In the genomic region with DNA sequence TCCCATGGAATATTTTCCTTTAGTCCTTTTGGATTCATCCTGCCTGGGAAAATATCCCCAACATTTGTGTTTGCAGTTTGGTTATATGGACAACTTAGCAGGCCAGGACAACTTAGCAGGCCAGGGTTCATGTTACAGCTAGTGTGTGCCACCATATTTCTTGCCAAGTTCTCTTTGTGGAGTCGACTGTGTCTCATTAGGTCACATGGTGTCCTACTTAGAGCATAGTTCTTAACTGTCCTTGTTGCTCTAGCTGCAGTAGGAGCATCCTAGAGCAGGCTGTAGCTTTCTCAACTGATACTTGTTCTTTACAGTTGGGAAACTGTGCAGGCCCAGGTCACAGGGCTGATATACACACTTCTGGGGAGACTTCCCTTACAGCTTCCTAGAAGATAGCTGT, we compare ENCODE assay signal across 22 mouse cellular contexts.
"Had no signal": no experiment of that assay in that cellular context is flagged by ENCODE, and none has a peak within 500 bp of the region (broad histone marks: within the 10 kb centered on the region; RNA-seq: fewer than 3 reads in every experiment).

No protein-coding gene starts in this region.

- H3K27me3 ChIP-seq: heart, embryonic 12.5 days; hindbrain, embryonic 12.5 days; intestine, embryonic 15.5 days; kidney, embryonic 15.5 days; limb, embryonic 13.5 days; limb, embryonic 15.5 days; liver, embryonic 12.5 days had no signal

- H3K36me3 ChIP-seq: heart, embryonic 10.5 days; heart, embryonic 12.5 days; hindbrain, embryonic 10.5 days; hindbrain, embryonic 12.5 days; intestine, embryonic 15.5 days; kidney, embryonic 15.5 days; limb, embryonic 13.5 days; limb, embryonic 15.5 days; liver, embryonic 12.5 days had no signal

- H3K27ac ChIP-seq: heart, adult 2 months; heart, embryonic 10.5 days; hindbrain, embryonic 10.5 days; hindbrain, embryonic 12.5 days; hindbrain, embryonic 14.5 days; intestine, embryonic 15.5 days; kidney, embryonic 15.5 days; kidney, postnatal 0 days; layer of hippocampus, adult 2 months; left cerebral cortex, adult 2 months; limb, embryonic 13.5 days; limb, embryonic 15.5 days; liver, embryonic 12.5 days; liver, embryonic 14.5 days had no signal

- H3K4me3 ChIP-seq: heart, adult 2 months; heart, embryonic 10.5 days; heart, embryonic 12.5 days; hindbrain, embryonic 10.5 days; hindbrain, embryonic 12.5 days; intestine, embryonic 15.5 days; kidney, embryonic 15.5 days; layer of hippocampus, adult 2 months; left cerebral cortex, adult 2 months; limb, embryonic 13.5 days; limb, embryonic 15.5 days; liver, embryonic 12.5 days had no signal

- H3K9me3 ChIP-seq: heart, embryonic 10.5 days; heart, embryonic 12.5 days; hindbrain, embryonic 10.5 days; hindbrain, embryonic 12.5 days; intestine, embryonic 15.5 days; kidney, embryonic 15.5 days; limb, embryonic 13.5 days; limb, embryonic 15.5 days; liver, embryonic 12.5 days had no signal

- DNase-seq: gastrocnemius, postnatal 14 days; gastrocnemius, postnatal 36 days; heart, adult 2 months; heart, postnatal 4 days; kidney, adult 2 months; kidney, adult 9 months; kidney, postnatal 14 days; kidney, postnatal 36 days had no signal

- H3K4me1 ChIP-seq: liver, embryonic 12.5 days had no signal
